Mouse (Mus musculus): Measurements from ENCODE around the gene Antxr1. TPM values are rescaled to one million over a fixed set of nuclear protein-coding genes. Genes with fewer than 3 reads are reported as not detected.

Gene Antxr1
- total and polyA plus RNA-seq, 3 experiments = 0.16 to 0.23 (median 0.21) TPM

- Histone ChIP-seq H3K79me2 (replicated peaks; ENCODE audit: control insufficient read depth, extremely low read depth, insufficient read depth, poor library complexity, severe bottlenecking) (no peaks in the 10 kb centered on the region), H3K4me1 (ENCODE audit: control insufficient read depth in 1 of 2, insufficient read depth in 2 of 2) (peaks cover 3% of the 10 kb centered on the region in 2 experiments; a peak in 1 of 4 replicates), H3K27me3 (replicated peaks) (peaks cover 9% of the 10 kb centered on the region), H3K27ac (ENCODE audit: insufficient read depth, low read depth) (no peak overlapping the region), H3K4me2 (ENCODE audit: insufficient read depth, low read depth, poor library complexity, severe bottlenecking) (no peak overlapping the region), H3K9ac (ENCODE audit: insufficient read depth, low read depth) (no peak overlapping the region), H3K4me3 (replicated peaks in 1 of 3; ENCODE audit: low read depth in 2 of 3, low read length in 2 of 3, poor library complexity in 1 of 3) (no peak overlapping the region), H3K9me3 (replicated peaks; ENCODE audit: low read length) (no peaks in the 10 kb centered on the region), H3K36me3 (replicated peaks in 1 of 2; ENCODE audit: control insufficient read depth in 1 of 2, insufficient read depth in 1 of 2, low read length in 1 of 2) (no peaks in the 10 kb centered on the region)
- in situ Hi-C loops (cut with MboI; ENCODE audit: low pct_ligation_motif_present, low pct_unique_long_range_greater_than_20kb, low sequenced_read_pairs) (loop anchor here (25.0 kb wide), 1 partner anchor 391 kb away; no protein-coding TSS in a partner anchor), dilution Hi-C loops (cut with MboI; ENCODE audit: extremely low pct_ligation_motif_present, extremely low pct_unique_long_range_greater_than_20kb, low sequenced_read_pairs) (no loop called here)
- TF ChIP-seq TCF12 (IDR thresholded peaks at IDR 0.05; ENCODE audit: low read depth, low read length) = no peak
- TF ChIP-seq SMC3 (IDR thresholded peaks at IDR 0.05; ENCODE audit: low read depth, low read length) = no peak
- TF ChIP-seq JUN (IDR thresholded peaks at IDR 0.05; ENCODE audit: insufficient read depth, low read depth, low read length) = no peak
- no peak for TF ChIP-seq RCOR1 (conservative IDR thresholded peaks at IDR 0.05; ENCODE audit: low read depth, low read length)
- TF ChIP-seq ZMIZ1 (IDR thresholded peaks at IDR 0.05; ENCODE audit: low read depth, low read length) = no peak
- TF ChIP-seq MAFK (IDR thresholded peaks at IDR 0.05; ENCODE audit: insufficient replicate concordance, low read length) = no peak
- no peak for TF ChIP-seq MEF2A (IDR thresholded peaks at IDR 0.05; ENCODE audit: borderline replicate concordance, low read depth, low read length)
- TF ChIP-seq USF1 (IDR thresholded peaks at IDR 0.05; ENCODE audit: low read depth, low read length) = no peak
- TF ChIP-seq ELF1 (IDR thresholded peaks at IDR 0.05; ENCODE audit: low read depth, low read length) = no peak
- no peak for TF ChIP-seq UBTF (IDR thresholded peaks at IDR 0.05; ENCODE audit: low read depth, low read length)
- TF ChIP-seq JUND (conservative IDR thresholded peaks at IDR 0.05; ENCODE audit: low read depth, low read length) = no peak
- TF ChIP-seq ETS1 (conservative IDR thresholded peaks at IDR 0.05; ENCODE audit: low read depth, low read length) = no peak
- TF ChIP-seq USF2 (conservative IDR thresholded peaks at IDR 0.05; ENCODE audit: low read depth, low read length) = no peak
- no peak for TF ChIP-seq RAD21 (IDR thresholded peaks at IDR 0.05; ENCODE audit: low read depth, low read length)
- no peak for DNase-seq (ENCODE audit: extremely low read depth)
These were observed 164.7 kb downstream of the Antxr1 start for GRCm38 (mm10) chr6:87170875-87171274.

- Histone ChIP-seq H3K4me3 (replicated peaks in 1 of 3; ENCODE audit: low read depth in 2 of 3, low read length in 2 of 3, poor library complexity in 1 of 3) (no peak overlapping the region), H3K27ac (ENCODE audit: insufficient read depth, low read depth) (no peak overlapping the region), H3K4me1 (ENCODE audit: control insufficient read depth in 1 of 2, insufficient read depth in 2 of 2) (peaks cover 3% of the 10 kb centered on the region in 2 experiments; a peak in 1 of 4 replicates), H3K36me3 (replicated peaks in 1 of 2; ENCODE audit: control insufficient read depth in 1 of 2, insufficient read depth in 1 of 2, low read length in 1 of 2) (no peaks in the 10 kb centered on the region), H3K9ac (ENCODE audit: insufficient read depth, low read depth) (no peak overlapping the region), H3K9me3 (replicated peaks; ENCODE audit: low read length) (no peaks in the 10 kb centered on the region), H3K4me2 (ENCODE audit: insufficient read depth, low read depth, poor library complexity, severe bottlenecking) (no peak overlapping the region), H3K79me2 (replicated peaks; ENCODE audit: control insufficient read depth, extremely low read depth, insufficient read depth, poor library complexity, severe bottlenecking) (no peaks in the 10 kb centered on the region), H3K27me3 (replicated peaks) (peaks cover 9% of the 10 kb centered on the region)
- DNase-seq (ENCODE audit: extremely low read depth) = no peak
- dilution Hi-C loops (cut with MboI; ENCODE audit: extremely low pct_ligation_motif_present, extremely low pct_unique_long_range_greater_than_20kb, low sequenced_read_pairs) (no loop called here), in situ Hi-C loops (cut with MboI; ENCODE audit: low pct_ligation_motif_present, low pct_unique_long_range_greater_than_20kb, low sequenced_read_pairs) (loop anchor here (25.0 kb wide), 1 partner anchor 392 kb away; no protein-coding TSS in a partner anchor)
- TF ChIP-seq NRF1 (IDR thresholded peaks at IDR 0.05; ENCODE audit: low read depth, low read length) (no peak), CHD1 (IDR thresholded peaks at IDR 0.05; ENCODE audit: low read depth, low read length) (no peak), KAT2A (IDR thresholded peaks at IDR 0.05; ENCODE audit: insufficient replicate concordance, low read length) (no peak), TCF12 (IDR thresholded peaks at IDR 0.05; ENCODE audit: low read depth, low read length) (no peak), SMC3 (IDR thresholded peaks at IDR 0.05; ENCODE audit: low read depth, low read length) (no peak), RCOR1 (conservative IDR thresholded peaks at IDR 0.05; ENCODE audit: low read depth, low read length) (no peak), RAD21 (IDR thresholded peaks at IDR 0.05; ENCODE audit: low read depth, low read length) (no peak), ETS1 (conservative IDR thresholded peaks at IDR 0.05; ENCODE audit: low read depth, low read length) (no peak)
These were observed 165.3 kb downstream of the Antxr1 start for GRCm38 (mm10) chr6:87170277-87170676.
